Mouse (Mus musculus) neural tube, embryonic 11.5 days (tissue): ENCODE measurements at regions not wholly inside any gene's neighbourhood (a gene's known extent, or its start where the extent isn't known, plus 50 kb on each side); places are given as distances from the start of the nearest gene placed in this dataset.

ENCODE experiments used
- ATAC-seq: fragments of 200-750 bp; cut with Nextera tagmentation; 2 replicates; pipeline ENCODE4 v1.8.0; 2017; ENCODE audit warnings: moderate number of reproducible peaks, mild to moderate bottlenecking, moderate TSS enrichment, moderate library complexity; ENCODE audit not compliant: insufficient read depth, low FRiP score, low TSS enrichment
- DNase-seq: peaks from one replicate; pipeline ENCODE4 v3.0.0-alpha.2; 2015; ENCODE audit warnings: low spot score
- H3K27ac ChIP-seq: fragments of 300-500 bp; sonication (generic); 2 replicates; pipeline ENCODE4 v1.5.1; 2014; ENCODE audit warnings: low read depth, mild to moderate bottlenecking, low read length
- H3K27me3 ChIP-seq: fragments of 300-500 bp; sonication (generic); 2 replicates; pipeline ENCODE4 v1.6.1; 2014; ENCODE audit warnings: mild to moderate bottlenecking, low read length, mixed read lengths; ENCODE audit not compliant: control insufficient read depth, insufficient read depth
- H3K36me3 ChIP-seq: fragments of 300-500 bp; sonication (generic); 2 replicates; pipeline ENCODE4 v1.6.1; 2014; ENCODE audit warnings: mild to moderate bottlenecking, low read length, moderate library complexity, mixed read lengths; ENCODE audit not compliant: control insufficient read depth, insufficient read depth
- H3K4me1 ChIP-seq: fragments of 300-500 bp; sonication (generic); 2 replicates; pipeline ENCODE4 v1.6.1; 2014; ENCODE audit warnings: low read length, mixed read lengths; ENCODE audit not compliant: control insufficient read depth, insufficient read depth
- H3K4me2 ChIP-seq: fragments of 300-500 bp; sonication (generic); 2 replicates; pipeline ENCODE4 v1.6.1; 2014; ENCODE audit warnings: low read depth, mild to moderate bottlenecking, moderate library complexity
- H3K4me3 ChIP-seq: fragments of 300-500 bp; sonication (generic); 2 replicates; pipeline ENCODE4 v1.5.1; 2014; ENCODE audit warnings: low read depth, low read length
- H3K9ac ChIP-seq: fragments of 300-500 bp; sonication (generic); 2 replicates; pipeline ENCODE4 v1.6.1; 2014; ENCODE audit warnings: mild to moderate bottlenecking, low read length
- H3K9me3 ChIP-seq: fragments of 300-500 bp; sonication (generic); 2 replicates; pipeline ENCODE4 v1.6.1; 2016; ENCODE audit warnings: low read length; ENCODE audit not compliant: control insufficient read depth
- WGBS: fragments of 180-500 bp; shearing (Covaris S2); extraction: QIAGEN DNeasy Blood & Tissue Kit; methylation state at CpG from one replicate; pipeline ENCODE4 v1.1.7; 2014; 5-methylcytosine and 5-hydroxymethylcytosine counted together

DNA sequence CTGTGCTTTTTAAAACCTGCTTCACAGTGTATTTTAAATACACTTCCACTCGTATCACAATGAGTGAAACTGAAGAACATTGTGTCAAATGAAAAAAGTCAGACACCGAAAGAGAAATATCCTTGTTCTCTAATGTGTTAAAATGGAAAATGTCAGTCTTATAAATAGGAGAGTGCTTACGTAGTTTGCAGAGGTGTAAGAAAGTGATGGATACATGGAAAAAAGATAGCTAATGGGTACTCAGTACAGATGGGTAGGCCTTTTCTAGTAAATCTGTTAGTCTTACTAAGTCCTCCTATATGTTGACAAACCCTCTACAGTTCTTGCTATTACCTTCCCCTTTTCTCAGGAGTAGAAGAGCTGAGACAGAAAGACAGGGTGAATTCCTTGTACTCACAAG, 706.2 kb downstream of the Efnb2 start:
- Histone ChIP-seq H3K36me3 (no peaks in the 10 kb centered on the region), H3K27me3 (no peaks in the 10 kb centered on the region), H3K27ac (no peak overlapping the region), H3K4me2 (no peak overlapping the region), H3K9ac (no peak overlapping the region), H3K9me3 (no peaks in the 10 kb centered on the region), H3K4me3 (no peak overlapping the region), H3K4me1 (no peaks in the 10 kb centered on the region)
- DNase-seq, result no peak
- WGBS, result 88% methylated on average over 3 of the region's 3 CpGs
- no peak for ATAC-seq

DNA sequence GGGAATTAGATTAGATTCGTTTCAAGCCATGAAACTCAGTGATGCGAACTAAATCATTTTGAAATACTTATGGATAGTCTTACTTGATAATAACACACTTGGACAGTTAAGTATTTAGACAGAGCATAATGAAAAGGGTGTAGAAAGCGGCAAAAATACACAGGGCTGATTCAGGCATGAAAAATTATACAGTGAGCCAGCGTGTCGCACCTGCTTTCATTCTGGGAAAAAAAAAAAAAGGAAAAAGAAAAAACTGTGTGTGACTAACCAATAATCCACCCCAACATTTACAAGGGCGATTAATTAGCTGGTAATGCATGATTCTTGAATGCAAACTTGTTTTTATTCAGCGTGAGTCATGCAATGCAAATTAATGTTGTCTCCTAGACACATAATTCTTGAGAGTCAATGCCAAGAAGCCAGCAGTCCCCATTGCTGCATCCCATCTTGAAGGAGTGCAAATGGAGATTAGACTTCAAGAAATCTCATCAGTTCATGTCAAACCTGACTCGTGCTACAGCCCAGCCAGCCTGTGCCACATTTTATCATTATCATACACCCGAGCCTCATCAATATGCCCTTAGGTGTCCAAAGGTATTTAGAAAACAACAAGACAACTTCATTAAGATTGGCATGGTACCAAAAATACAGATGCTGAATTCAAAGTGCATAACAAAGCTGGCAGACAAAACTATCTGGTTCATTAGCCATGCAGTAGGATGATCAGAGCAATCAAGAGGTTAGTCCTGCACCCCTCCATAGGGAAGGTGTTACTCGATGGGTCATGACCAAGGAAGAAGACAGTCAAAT, 714.9 kb downstream of the Efnb2 start:
- H3K27me3 ChIP-seq, result no peaks in the 10 kb centered on the region
- H3K9ac ChIP-seq, result no peak overlapping the region
- H3K4me1 ChIP-seq, result no peaks in the 10 kb centered on the region
- no peaks in the 10 kb centered on the region for H3K36me3 ChIP-seq
- ATAC-seq (peak; percentile 13; the same call in 1 of the 2 replicates), DNase-seq (no peak)
- no peak overlapping the region for H3K27ac ChIP-seq
- no peak overlapping the region for H3K4me2 ChIP-seq
- WGBS, result 80% methylated on average over 10 of the region's 10 CpGs
- no peak overlapping the region for H3K4me3 ChIP-seq
- no peaks in the 10 kb centered on the region for H3K9me3 ChIP-seq

DNA sequence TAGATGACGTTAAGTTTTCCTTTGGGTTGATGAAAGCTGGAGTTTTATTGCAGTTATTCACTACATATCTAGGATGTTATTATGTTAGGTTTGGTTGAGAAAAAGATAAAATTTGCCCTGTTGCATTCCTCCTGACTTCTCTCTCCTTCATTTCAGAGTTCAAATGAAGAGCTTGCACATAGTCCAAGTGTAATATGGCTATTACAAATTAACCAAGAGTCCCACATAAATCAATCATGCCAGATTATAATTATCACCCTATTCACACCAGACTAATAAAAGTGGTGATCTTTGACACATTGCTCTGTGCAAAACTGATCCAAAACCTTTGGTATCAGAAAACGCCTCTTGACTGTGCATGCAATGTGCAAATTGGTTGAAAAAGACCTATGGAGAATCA, 724.4 kb downstream of the Efnb2 start:
- DNase-seq (no peak), ATAC-seq (no peak)
- Histone ChIP-seq H3K4me1 (no peaks in the 10 kb centered on the region), H3K9ac (no peak overlapping the region), H3K36me3 (no peaks in the 10 kb centered on the region), H3K9me3 (no peaks in the 10 kb centered on the region), H3K4me2 (no peak overlapping the region), H3K4me3 (no peak overlapping the region), H3K27me3 (no peaks in the 10 kb centered on the region), H3K27ac (no peak overlapping the region)
- WGBS, result 89% methylated on average over 2 of the region's 2 CpGs

DNA sequence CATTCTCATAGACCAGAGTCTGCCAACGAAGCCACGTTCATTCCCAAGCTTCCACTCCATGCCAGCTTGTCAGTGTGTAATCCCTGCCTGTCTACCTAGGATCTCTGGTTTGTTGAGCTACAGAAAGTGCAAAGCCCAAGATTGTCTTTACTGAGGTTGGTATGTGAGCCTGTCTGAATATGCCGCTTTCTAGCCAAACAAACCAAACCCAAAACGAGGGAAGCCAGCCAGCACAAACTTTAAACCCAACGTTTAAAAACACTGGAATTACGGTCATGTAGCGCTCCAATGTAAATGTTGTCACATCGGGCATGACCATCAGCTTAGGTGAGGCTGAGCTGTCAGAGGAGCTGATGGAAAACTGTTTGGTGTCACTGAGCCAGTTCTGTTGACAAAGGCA, 741.6 kb downstream of the Efnb2 start:
- Histone ChIP-seq H3K4me1 (no peaks in the 10 kb centered on the region), H3K4me3 (no peak overlapping the region), H3K36me3 (no peaks in the 10 kb centered on the region), H3K27me3 (no peaks in the 10 kb centered on the region), H3K4me2 (no peak overlapping the region), H3K9me3 (no peaks in the 10 kb centered on the region), H3K9ac (no peak overlapping the region), H3K27ac (no peak overlapping the region)
- no peak for ATAC-seq
- no peak for DNase-seq
- WGBS, result 68% methylated on average over 8 of the region's 8 CpGs

DNA sequence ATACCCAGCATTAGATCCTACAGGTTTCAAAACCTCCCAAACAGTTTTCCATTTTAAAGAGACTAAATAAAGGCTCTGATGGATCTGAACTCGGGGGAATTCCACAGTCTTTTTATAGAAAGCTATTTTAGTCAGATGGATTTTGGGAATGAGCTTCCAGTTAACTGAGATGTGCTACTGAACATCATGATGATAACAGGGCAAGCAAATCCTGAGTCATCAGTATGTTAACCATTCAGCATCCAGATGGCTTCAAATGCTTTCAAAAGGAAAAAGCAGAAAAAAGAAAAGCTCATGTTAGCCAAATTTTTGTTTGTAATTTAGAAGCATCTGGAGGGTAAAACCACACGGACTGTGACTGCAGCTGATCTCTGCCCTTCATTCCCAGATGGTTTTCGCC, 766.7 kb downstream of the Efnb2 start:
- Histone ChIP-seq H3K9ac (no peak overlapping the region), H3K27ac (no peak overlapping the region), H3K27me3 (no peaks in the 10 kb centered on the region), H3K4me3 (no peak overlapping the region), H3K36me3 (no peaks in the 10 kb centered on the region), H3K9me3 (no peaks in the 10 kb centered on the region), H3K4me2 (no peak overlapping the region), H3K4me1 (no peaks in the 10 kb centered on the region)
- no peak for DNase-seq
- 81% methylated on average over 3 of the region's 3 CpGs for WGBS
- ATAC-seq, result no peak

DNA sequence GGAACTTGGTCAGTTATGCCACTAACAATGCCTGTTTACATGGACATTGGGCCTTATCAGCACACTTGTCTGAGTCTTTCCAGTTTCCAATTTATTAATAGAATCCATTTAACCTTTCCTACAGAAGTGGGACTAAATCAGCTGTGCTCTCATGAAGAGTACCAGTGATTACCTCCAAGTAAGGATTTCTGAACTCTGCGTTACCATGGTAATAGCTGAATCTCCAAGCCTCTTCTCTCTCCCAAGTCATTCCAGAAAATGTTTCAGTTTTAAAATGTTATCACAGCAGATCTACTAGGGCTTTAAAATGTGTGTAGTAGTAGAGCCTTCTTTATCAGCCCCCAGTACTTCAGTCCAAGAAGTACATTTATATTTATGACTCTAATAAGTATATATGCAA, 807.9 kb downstream of the Efnb2 start:
- no peak for DNase-seq
- H3K27me3 ChIP-seq, result no peaks in the 10 kb centered on the region
- H3K27ac ChIP-seq, result no peak overlapping the region
- H3K4me2 ChIP-seq, result no peak overlapping the region
- no peak for ATAC-seq
- no peaks in the 10 kb centered on the region for H3K9me3 ChIP-seq
- no peak overlapping the region for H3K4me3 ChIP-seq
- H3K4me1 ChIP-seq, result 0 out of 2 replicates have a peak, but pooled peaks cover 1% of the 10 kb centered on the region
- WGBS, result 94% methylated on average over 1 of the region's 1 CpGs
- no peak overlapping the region for H3K9ac ChIP-seq
- H3K36me3 ChIP-seq, result no peaks in the 10 kb centered on the region

DNA sequence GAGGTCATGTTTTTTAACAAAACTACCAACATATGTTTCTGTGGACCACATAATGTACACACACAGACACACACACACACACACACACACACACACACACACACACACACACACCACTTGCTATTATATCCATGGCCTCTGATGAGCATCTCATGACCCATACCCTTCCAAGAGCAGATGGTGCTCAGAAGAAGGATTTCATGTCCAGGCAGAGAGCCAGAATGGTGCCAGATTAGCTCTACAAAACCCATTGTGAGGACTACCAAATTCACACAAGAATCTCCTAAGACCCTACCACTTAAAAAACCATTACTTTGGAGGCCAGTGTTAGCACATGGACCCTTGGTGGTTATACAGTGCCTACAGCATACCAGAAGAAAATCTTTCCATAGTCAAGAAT, 810.5 kb downstream of the Efnb2 start:
- no peaks in the 10 kb centered on the region for H3K9me3 ChIP-seq
- H3K27ac ChIP-seq, result no peak overlapping the region
- H3K4me1 ChIP-seq, result no peaks in the 10 kb centered on the region
- H3K9ac ChIP-seq, result no peak overlapping the region
- no peaks in the 10 kb centered on the region for H3K27me3 ChIP-seq
- DNase-seq (no peak), ATAC-seq (no peak)
- H3K4me3 ChIP-seq, result no peak overlapping the region
- no peaks in the 10 kb centered on the region for H3K36me3 ChIP-seq
- H3K4me2 ChIP-seq, result no peak overlapping the region

DNA sequence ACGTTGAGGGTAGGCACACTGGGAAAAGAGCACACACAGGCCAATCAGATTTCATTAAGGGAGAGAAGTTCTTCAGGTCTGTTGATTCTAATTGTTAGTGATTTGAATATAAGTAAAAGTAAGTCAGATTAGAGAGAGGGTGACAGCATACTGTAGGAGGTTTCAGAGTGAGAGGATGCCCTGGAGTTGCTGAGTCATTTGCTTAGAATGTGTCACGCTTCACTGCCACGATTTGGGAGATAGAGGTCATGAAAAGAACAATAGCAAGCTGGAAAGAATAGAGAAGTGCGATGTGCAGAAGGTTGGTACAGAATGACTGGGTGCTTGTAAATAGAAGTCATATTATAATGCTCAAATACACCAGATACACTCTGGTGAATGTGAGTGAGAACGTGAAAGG, 829.1 kb downstream of the Efnb2 start:
- no peak overlapping the region for H3K4me3 ChIP-seq
- WGBS, result 70% methylated on average over 5 of the region's 5 CpGs
- H3K4me2 ChIP-seq, result no peak overlapping the region
- ATAC-seq (no peak), DNase-seq (no peak)
- no peaks in the 10 kb centered on the region for H3K36me3 ChIP-seq
- H3K27ac ChIP-seq, result no peak overlapping the region
- no peaks in the 10 kb centered on the region for H3K27me3 ChIP-seq
- H3K4me1 ChIP-seq, result no peaks in the 10 kb centered on the region
- no peak overlapping the region for H3K9ac ChIP-seq
- no peaks in the 10 kb centered on the region for H3K9me3 ChIP-seq

DNA sequence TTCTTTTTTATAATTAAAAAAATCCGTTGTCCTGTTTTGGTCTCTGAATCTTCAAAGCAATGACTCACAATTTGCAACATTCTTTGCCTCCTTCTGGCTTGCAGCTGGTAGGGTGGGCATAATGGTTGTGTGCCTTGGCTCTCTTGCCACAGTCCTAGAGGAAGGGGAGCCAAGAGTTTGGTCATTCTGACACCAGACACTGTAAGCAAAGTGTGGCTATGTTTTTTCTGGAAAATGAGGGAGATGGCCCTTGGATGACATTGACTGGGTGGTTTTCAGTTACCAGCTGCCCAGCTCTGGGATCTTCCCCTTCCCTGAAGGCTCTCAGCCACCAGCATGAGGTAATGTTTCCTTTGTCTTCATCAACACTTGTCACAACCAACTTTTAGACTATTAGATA, 833.2 kb downstream of the Efnb2 start:
- Histone ChIP-seq H3K4me2 (no peak overlapping the region), H3K9me3 (no peaks in the 10 kb centered on the region), H3K27ac (no peak overlapping the region), H3K27me3 (no peaks in the 10 kb centered on the region), H3K36me3 (no peaks in the 10 kb centered on the region), H3K9ac (no peak overlapping the region), H3K4me1 (no peaks in the 10 kb centered on the region), H3K4me3 (no peak overlapping the region)
- ATAC-seq (no peak), DNase-seq (no peak)
- 92% methylated on average over 1 of the region's 1 CpGs for WGBS
